Mouse (Mus musculus): ENCODE measurements around the gene Ifnl3.
A peak's percentile ranks its signal among the peaks of the same experiment; 100 is the strongest.
"Not testable (repeated sequence)": the region's sequence is repeated elsewhere in the genome, so short reads cannot be mapped to it uniquely, and the experiment has no call there.

Ifnl3 gene

DNA sequence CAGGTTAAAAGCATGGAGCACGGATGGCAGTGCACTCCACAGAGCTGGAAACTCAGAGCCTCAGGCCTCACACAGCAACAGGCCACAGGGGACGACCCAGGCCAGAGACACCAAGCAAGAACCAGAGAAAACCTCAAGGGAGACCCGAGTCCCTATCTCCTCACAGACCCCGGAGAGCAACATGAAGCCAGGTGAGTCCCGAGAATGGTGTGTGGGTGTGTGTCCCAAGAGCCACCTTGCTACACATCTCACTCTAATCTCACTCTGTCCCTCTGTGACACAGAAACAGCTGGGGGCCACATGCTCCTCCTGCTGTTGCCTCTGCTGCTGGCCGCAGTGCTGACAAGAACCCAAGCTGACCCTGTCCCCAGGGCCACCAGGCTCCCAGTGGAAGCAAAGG is at the start of gene Ifnl3:
Gene Ifnl3, plus strand, starts transcription at position 301 of the 400 bp plus-strand sequence.
- DNase-seq = not testable (repeated sequence)

DNA sequence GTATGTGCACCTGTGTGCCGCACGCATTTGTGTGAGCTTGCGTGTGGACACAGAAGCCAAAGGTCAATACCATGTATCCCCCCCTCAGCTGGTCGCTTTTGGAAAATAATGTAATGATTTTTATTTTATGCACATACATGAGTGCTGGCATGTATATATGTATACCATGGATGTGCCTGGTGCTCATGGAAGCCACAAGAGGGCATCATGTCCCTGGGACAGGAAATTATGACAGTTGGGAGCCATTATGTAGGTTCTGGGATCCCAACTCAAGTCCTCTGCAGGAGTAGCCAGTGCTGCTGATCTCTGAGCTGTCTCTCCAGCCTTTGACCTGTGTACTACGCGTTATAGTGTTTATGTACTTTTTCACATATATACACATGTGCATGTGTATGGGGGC is 46.4 kb upstream of the Ifnl3 start:
- DNase-seq = no peak

DNA sequence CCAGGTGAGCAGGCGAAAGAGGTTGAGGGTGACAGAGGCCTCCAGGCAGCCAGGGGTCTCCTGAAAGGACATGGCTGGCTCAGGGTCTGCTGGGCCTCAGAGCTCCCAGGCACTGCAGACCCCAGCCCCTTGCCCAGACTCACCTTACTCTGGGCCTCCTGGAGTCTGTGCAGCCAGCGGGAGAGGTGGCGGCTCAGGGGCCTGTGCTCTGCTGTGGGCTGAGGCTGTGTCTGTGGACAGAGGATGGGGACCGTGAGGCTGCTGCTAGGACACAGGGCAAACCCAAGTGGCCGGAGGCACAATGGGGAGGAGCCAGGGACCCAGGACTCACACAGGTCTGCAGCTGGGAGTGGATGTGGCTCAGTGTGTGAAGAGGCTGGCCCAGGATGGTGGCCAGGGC is 45.3 kb upstream of the Ifnl3 start:
- DNase-seq = no peak

DNA sequence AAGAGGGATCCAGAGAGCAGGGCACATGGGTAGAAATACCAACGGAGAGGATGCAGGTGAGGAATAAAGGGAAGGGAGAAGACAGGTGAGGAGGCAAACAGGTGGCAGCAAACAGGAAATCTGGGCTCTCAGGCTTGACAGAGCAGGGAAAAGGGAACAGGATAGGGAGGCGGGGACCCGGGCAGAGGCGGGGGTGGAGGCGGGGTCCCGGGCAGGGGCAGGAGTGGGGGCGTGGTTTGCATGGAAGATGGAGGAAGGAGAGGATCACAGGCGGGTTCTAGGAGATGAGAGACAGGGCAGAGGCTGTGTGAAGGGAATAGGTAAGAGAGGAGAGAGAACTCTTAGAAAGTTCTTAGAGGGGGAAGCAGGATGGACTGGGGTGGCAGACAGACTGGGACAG is 43.8 kb upstream of the Ifnl3 start:
- DNase-seq = peak; percentile 42

DNA sequence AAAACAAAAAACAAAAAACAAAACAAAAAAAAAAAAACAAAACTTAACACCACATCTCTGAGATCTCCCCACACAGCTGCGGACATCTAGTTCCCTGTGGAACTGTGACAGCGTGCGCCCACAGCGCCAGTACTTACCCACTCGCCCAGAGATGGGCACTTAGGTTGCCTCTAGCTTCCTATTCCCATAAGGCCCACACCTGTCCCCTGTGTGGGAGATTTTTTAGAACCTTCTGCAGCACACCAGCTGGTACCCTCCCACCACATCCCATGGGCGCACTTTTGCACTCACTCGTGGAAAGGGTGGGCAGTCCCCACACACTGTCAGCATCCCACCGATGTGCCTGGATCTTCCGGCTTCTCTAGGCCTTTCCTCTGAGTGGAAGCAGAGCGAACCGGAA is 39.8 kb upstream of the Ifnl3 start:
- DNase-seq = no peak

DNA sequence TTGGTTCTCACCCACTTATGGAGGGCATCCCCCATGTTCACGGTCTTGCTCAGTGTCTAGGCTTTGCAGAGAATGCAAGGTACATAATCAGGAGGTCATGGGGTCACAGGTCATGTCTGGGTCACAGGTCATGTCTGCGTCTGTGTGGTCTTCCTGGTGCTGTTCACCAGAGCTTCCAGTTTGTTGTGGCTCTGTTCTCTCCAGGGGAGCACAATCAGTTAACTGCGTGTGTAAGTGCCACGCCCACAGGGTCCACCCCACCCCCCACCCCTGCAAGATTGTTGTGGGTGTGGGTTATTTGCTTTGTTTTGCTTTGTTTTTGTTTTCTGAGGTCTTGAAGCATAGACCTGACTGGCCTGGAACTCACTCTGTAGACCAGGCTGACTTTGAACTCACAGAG is 38.4 kb upstream of the Ifnl3 start:
- no peak for DNase-seq

DNA sequence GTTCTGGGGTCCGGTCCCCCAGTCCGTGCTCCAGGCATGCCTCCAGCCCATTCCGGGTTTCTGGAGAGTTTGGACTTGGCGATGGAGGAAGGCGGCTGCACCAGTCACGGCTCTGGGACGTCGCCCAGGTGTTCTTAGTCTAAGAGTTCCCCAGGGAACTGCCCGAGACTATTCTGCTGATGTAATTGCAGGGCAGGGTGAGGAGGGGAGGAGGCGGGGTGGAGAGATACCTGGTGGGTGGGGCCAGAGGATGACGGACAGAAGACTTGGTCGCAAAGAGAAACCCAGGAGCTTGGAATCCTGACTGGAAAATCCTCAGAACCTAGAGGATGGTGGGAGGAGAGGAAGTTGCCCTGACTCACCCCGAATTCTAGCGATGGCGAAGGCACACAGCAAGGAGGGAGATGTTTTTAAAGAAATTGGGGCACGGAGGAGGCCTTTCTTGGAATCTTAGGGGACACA is 34.6 kb upstream of the Ifnl3 start:
- DNase-seq = peak; percentile 42

DNA sequence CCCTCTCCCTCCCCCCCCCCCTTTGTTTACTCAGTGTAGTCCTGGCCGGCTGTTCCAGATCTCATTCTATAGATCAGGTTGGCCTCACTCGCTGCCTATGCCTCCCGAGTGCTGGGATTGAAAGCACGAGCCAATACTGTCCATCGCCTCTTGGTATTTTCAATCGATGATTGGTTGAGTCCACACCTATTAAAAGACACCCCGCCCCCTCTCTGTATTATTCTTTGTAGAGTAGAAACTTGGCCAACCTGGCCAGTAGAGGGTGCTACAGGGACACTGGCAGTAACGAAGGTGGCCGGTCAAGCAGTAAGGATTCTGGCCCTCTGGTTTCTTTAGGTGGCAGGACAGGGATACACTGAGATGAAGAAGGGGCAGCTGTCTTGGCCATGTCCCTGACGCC is 32.2 kb upstream of the Ifnl3 start:
- peak; percentile 76 for DNase-seq

DNA sequence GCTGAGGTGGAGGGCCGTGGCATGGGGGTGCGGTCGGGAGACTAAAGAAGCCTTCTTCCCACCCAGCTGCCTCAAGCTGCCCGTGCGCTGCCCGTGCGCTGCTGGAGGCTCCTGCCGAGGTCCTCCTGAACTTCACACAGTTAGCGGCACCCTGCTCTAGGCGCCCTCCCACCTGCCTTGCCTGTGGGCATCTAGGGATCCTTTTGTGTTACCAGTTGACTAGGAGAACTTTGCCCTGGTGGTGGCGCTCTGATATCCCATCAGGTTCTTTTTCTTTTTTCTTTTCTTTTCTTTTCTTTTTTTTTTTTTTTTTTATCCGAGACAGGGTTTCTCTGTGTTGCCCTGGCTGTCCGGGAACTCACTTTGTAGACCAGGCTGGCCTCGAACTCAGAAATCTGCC is 31.7 kb upstream of the Ifnl3 start:
- DNase-seq = peak; percentile 8

DNA sequence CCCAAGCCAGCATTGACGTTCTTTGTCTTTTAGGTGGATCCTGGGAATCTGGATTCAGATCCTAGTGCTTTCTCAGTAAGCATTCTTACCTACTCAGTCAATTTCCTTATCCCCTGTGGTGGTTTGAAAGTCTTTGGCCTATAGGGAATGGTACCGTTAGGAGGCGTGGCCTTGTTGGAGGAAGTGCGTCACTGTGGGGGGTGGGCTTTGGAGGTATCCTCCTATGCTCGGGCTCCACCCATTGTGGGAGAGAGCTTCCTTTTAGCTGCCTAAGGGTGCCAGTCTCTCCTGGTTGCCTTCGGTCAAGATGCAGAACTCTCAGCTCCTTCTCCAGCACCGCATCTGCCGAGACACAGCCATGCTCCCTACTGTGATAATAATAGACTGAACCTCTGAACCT is 30.3 kb upstream of the Ifnl3 start:
- no peak for DNase-seq

DNA sequence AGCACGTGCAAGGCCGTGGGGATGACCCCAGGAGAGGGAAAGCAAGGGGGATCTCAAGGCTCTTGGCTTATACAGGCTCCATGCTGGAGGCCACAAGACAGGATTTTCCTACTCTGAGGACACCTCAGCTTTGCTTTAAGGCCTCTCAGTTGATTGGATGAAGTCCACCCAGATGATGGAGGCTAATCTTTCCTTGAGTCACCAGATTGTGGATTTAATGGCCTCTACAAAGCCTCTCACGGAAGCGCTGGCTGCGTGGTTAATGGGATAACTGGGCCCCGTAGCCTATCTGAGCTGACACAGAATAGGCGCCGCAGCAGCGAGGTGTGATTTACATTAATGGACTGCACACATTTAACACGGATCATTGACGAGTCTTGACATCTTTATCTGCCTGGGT is 27.2 kb upstream of the Ifnl3 start:
- peak; percentile 8 for DNase-seq

DNA sequence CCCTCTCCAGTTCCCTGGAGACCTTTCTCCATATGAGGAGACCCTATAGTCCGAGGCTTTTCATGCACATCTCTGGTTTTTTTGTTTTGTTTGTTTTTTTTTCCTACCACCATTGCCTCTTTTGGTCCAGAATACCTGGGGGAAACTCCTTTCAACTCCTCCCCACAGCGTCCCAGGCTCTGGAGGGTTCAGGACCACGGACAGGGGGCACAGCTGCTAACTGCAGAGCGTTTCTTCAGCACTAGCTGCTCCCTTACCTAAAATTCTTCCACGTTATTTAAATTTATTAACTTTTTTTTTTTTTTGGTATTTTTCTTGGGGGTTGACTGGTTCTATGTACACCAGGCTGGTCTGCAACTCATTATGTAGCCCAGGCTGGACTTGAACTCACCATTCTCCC is 17.1 kb upstream of the Ifnl3 start:
- DNase-seq = peak; percentile 50

DNA sequence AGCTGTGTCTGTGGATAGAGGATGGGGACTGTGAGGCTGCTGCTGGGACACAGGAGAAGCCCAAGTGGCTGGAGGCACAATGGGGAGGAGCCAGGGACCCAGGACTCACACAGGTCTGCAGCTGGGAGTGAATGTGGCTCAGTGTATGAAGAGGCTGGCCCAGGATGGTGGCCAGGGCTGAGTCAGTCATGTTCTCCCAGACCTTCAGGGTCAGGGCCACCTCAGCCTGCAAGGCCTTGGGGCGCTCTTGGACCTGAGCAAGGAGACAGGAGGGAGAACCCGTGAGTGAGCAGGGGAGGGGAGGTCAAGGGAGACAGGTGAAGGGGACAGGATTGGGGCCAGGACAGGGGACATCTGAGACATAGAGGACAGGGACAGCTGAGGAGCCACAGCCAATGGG is 13.5 kb upstream of the Ifnl3 start:
- not testable (repeated sequence) for DNase-seq

DNA sequence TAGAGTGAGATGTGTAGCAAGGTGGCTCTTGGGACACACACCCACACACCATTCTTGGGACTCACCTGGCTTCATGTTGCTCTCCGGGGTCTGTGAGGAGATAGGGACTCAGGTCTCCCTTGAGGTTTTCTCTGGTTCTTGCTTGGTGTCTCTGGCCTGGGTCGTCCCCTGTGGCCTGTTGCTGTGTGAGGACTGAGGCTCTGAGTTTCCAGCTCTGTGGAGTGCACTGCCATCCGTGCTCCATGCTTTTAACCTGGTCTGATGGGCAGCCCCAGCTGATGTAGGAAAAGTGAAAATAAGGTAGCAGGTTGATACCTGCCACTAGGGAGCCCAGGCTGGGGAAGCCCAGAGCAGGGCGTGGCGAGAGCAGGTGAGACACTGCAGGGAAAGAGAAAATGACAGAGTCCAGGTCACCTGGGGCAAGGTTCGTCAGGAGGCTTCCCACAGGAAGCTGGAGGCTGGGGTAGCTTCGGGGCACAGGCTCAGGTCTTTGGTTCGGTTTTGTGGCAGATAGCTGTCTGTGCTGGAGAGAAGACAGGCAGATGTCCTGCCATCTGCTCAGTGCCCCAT is 12.1 kb upstream of the Ifnl3 start, which contains the start of gene Ifnl2:
Gene Ifnl2, minus strand, starts transcription at position 51 of the 570 bp plus-strand sequence.
- not testable (repeated sequence) for DNase-seq

DNA sequence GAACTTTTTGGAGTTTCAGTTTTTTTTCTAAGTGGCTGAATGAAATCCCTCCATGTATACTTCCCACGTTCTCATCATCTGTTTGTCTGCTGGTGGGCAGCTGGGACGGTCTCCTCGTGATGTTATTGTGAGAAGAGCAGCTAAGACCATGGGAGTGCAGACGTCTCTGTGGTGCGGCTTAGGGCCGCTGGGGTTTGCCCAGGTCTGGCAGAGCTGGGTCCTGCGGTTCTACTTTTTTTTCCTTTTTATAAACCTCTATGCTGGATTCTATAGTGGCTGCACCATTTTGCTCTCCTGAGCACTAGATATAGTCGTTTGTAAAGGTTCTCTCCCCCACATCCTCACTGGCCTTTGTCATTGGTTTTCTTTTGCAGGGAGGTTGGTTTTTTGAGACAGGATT is 11.2 kb upstream of the Ifnl3 start:
- no peak for DNase-seq

DNA sequence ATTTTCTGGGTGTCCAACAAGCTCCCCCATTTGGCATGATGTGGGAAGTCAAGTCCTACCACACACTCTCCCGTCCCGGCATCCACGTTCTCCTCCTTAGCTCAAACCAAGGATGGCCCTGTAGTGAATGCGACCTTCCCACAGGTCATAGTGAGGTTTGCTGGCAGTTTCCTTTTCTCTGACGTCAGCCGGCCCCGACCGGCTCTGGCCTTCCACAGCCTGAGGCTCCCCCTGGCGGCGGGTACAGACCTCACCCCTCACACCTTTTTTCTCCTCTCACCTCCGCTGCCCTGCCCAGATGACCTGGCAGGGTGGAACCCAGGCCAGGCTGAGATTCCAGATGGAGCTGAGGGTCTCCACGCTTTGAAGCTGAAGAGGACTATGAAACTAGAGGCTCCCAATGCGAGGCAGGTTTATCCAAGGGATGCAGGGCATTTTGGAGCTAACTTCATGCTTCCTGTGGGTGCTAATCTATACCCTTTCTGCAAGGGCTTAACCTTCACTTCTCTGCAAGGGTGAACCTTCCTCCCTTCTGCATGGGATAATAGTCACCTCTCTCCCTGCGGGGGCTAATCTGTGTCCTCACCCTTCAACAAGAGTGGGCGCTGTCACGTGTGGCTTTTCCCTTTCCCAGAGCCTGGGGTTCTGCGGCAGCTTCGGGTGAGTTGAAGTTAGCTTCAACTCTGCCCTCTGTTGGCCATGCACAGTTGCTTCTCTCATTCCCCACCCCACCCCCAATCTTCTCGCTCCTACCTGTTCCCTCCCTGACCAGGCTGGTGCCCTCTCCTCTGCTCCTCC is 5.5 kb downstream of the Ifnl3 start:
- DNase-seq = peak; percentile 88

DNA sequence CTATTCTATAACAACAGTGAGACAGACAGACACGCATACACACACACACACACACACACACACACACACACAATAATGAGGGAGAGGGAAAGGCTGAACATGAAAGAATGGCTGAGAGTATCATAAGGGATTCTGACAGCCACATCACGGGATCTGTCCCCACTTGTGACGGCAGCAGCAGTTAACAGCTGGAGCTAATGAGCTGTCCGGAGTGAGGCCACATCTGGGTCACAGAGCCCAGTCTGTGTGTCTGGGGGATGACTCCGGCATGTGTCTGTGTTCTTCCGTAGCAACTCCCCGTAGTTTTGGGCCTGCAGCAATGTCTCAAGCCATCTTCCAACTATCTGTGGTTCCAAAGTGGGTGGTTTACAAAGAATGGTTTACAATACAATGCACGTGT is 9.4 kb downstream of the Ifnl3 start:
- no peak for DNase-seq

DNA sequence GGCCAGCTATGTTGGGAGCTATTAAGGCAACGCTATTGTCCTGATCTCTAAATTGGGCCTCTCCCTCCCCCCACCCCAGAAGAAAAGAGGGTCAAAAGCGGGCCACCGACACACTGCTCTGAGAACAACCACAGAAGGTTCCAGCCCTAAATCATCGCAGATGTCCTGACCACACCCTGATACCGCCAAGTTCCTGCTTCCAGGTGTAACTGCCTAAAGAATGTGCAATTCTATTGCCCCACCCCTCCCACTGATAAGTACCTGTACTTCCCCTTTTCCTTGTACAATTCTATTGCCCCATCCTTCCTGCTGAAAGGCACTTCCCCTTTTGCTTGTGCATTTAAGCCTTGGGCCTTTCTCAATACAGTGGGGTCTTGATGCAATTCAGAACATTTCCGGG is 16.2 kb downstream of the Ifnl3 start:
- not testable (repeated sequence) for DNase-seq

DNA sequence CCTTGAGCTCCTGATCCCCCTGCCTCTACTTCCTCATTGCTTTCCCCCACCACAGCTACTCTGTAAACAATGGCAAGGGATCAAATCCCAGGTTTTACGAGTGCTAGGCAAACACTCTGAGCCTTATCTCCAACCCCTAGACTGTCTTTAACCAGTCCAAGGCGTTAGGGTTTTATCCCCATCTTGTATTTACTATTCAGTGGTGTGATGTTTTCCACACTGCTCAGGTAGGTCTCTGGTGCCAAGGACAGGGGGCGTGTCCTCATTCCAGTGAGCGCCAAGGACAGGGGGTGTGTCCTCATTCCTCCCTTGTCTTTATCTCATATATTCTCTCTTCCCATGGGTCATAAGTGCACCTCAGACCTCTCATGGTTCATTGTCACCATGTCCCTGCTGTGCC is 17.9 kb downstream of the Ifnl3 start, which contains the start of gene Sycn:
Gene Sycn, plus strand, starts transcription at position 360 of the 400 bp plus-strand sequence.
- no peak for DNase-seq

DNA sequence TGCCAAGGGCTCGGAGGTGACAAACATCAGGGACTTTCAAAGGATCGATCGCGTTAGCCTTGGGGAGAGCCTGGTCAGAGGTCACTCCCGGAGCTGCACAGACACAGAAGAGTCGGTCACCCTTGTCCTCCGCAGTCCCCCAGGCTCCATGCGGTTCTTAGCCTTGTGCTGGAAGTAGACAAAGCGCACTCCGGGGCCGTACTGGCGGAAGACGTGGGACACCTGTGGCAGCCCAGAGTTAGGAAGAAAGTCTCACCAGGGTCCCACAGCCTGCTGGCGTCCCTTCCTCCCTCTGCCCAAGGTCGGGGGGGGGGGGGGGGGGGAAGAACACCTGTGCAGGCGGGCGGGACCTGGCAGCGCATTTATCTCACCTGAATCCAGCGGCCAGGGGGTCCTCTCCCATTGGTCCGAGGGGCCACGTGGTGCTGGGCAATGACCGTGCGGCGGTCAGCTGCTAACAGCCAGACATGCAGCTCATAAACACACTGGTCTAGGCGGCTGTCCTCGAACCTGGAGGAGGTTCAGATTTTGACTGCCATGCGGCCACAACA is 21.5 kb downstream of the Ifnl3 start:
- peak; percentile 56 for DNase-seq

DNA sequence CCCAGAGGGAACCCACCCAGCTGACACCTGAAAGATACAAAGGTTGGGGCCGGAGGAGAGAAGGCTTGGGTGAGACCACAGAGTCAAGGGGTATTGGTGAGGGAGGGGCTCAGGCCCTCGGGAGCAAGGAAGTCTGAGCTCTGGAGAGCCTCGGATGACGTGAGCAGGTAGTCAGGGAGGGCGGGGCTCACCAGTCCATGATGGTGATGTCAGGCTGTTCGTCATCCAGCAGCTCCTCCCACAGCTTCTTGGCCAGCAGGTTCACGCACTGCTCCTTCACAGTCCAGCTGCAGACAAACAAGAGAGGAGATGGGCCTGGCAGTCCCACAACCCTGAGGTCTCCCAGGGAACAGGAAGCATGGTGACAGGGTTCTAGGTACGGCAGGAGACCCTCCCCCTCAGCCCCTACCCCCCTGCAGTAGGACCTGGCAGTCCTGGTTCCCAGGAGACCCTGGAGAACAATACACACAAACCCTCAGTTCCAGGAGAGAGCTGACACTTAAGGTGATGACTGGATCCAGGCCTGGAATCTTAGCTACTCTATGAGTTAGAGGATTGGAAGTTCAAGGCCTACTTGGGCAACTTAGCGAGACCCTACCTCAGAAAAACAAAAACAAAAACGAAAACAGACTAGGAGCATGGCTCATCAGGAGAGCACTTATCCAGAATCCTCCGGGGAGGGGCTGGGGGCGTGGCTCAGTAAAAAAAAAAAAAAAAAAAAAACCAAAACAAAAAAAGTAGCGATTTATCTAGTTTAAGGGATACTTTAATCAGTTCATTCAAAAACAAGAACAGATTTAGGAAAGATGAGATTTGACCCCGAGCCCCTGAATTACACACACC is 22.6 kb downstream of the Ifnl3 start:
- DNase-seq = peak; percentile 51

DNA sequence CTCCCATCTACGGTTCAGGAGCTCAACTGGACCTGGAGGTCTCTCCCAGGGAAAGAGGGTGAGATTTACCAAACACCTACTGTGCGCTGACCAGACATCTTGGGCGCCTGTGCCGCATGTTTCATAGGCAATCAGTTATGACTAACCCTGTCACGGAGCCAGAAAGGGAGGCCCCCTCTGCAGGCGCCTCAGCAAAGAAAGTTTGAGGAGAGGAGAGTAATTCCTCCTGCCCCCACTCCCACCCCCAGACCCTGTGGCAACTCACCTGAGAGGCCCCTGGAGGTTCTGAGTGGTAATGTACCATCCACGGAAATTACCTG is 23.2 kb downstream of the Ifnl3 start:
- no peak for DNase-seq

DNA sequence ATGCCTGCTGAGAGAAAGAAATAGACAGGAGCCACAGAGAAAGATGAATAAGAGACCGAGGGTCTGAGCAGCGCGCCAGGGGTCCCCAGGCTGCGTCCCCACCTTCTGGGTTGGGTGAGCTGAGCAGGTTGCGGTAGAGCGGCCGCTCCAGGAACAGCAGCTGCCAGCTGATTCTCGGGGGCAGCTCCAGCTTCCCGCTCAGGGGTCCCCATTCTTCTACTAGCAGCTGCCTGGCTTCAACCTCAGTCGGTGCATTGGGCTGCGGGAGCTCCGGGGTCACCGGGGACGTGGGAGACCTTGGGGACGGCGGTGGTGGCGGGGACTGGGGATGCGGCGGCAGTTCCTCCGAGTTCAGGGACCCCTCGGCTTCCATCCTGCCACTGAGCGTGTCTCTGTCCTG is 24.0 kb downstream of the Ifnl3 start:
- DNase-seq = no peak

All from embryo, embryonic 11 days (tissue).